Mouse (Mus musculus) cortical plate, adult 2 months (tissue): ENCODE results near the gene Gpr182.

Experiments used
- CTCF ChIP-seq: fragments of 200-500 bp; IDR thresholded peaks from 2 replicates; pipeline ENCODE4 v1.5.1; 2011; ENCODE audit warnings: mild to moderate bottlenecking, control low read depth, low read length; ENCODE audit not compliant: insufficient read depth; ENCODE audit errors: extremely low read depth
- POLR2A ChIP-seq: fragments of 200-500 bp; IDR thresholded peaks from 2 replicates; pipeline ENCODE4 v1.6.1; 2011; ENCODE audit warnings: mild to moderate bottlenecking, low read length, control low read depth; ENCODE audit not compliant: insufficient read depth; ENCODE audit errors: extremely low read depth

DNA sequence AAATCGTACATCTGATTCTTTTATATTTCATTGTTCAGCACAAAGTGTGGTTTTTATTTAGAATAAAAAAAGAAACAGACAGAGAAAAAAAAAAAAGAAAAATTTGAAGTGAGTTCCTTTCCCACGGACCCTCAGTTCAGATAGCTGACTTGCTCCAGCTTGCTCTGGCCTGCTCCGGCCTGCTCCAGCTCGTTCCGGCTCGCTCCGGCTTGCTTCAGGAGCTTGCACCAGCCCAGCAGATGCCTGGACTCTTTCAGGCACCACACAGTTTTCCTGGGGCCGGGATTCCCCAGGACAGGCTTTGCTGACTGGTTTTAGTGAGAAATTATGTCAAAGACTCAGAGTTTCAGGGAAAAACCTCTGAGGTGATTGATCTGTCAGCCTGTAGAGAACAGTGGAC lies 4.3 kb downstream of the Gpr182 start:
- TF ChIP-seq POLR2A (no peak), CTCF (no peak)
